In the genomic region with DNA sequence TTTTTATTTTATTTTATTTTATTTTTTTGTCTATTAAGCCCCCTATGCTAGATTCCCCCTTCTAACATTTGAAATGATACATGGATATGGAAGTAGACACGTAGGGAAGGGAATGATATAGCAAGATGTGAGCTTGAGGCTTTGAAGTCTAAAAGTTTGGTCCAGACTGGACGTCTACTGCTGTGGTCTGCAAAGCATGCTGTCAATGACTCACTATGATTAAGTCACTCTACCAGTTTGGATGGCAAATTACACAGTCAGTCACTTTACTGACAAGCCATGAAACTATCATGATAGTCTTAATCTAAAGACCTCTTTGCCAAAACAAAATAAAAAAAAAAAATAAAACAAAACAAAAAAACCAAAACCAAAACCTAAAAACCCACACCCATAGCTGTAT, we compare ENCODE assay signal across 26 mouse cellular contexts.
"Had no signal": no experiment of that assay in that cellular context is flagged by ENCODE, and none has a peak within 500 bp of the region (broad histone marks: within the 10 kb centered on the region; RNA-seq: fewer than 3 reads in every experiment).

No protein-coding gene starts in this region.

- H3K9ac ChIP-seq: embryonic facial prominence, embryonic 12.5 days; embryonic facial prominence, embryonic 13.5 days; embryonic facial prominence, embryonic 15.5 days; forebrain, embryonic 12.5 days; forebrain, embryonic 13.5 days; forebrain, embryonic 15.5 days; forebrain, postnatal 0 days had no signal

- H3K27me3 ChIP-seq: embryonic facial prominence, embryonic 12.5 days; embryonic facial prominence, embryonic 13.5 days; embryonic facial prominence, embryonic 15.5 days; forebrain, embryonic 12.5 days; forebrain, embryonic 13.5 days; forebrain, embryonic 15.5 days had no signal

- DNase-seq: cerebellum, adult 9-10 months; cerebellum, adult 9-11 months; cerebellum, postnatal 10 days; cerebellum, postnatal 14 days; cerebellum, postnatal 25 days; cerebellum, postnatal 36 days; embryo, embryonic 11 days; forebrain, postnatal 0 days; gastrocnemius, adult 2 months; gastrocnemius, postnatal 10 days; gastrocnemius, postnatal 14 days; gastrocnemius, postnatal 25 days; gastrocnemius, postnatal 36 days; heart, adult 18-20 months; heart, adult 2 months had no signal

- H3K36me3 ChIP-seq: embryonic facial prominence, embryonic 10.5 days; embryonic facial prominence, embryonic 12.5 days; embryonic facial prominence, embryonic 13.5 days; embryonic facial prominence, embryonic 15.5 days; forebrain, embryonic 10.5 days; forebrain, embryonic 12.5 days; forebrain, embryonic 15.5 days had no signal

- H3K4me3 ChIP-seq: embryonic facial prominence, embryonic 10.5 days; embryonic facial prominence, embryonic 12.5 days; embryonic facial prominence, embryonic 13.5 days; embryonic facial prominence, embryonic 15.5 days; erythroblast, embryonic 14.5 days; forebrain, embryonic 10.5 days; forebrain, embryonic 12.5 days; forebrain, embryonic 13.5 days; forebrain, embryonic 15.5 days; gastrocnemius, adult 2 months; heart, adult 2 months had no signal

- ATAC-seq: forebrain, embryonic 13.5 days; forebrain, embryonic 14.5 days; forebrain, embryonic 15.5 days; forebrain, embryonic 16.5 days; forebrain, postnatal 0 days had no signal

- H3K9me3 ChIP-seq: embryonic facial prominence, embryonic 10.5 days; embryonic facial prominence, embryonic 12.5 days; embryonic facial prominence, embryonic 13.5 days; embryonic facial prominence, embryonic 15.5 days; forebrain, embryonic 10.5 days; forebrain, embryonic 12.5 days; forebrain, embryonic 13.5 days; forebrain, embryonic 15.5 days had no signal

- H3K4me2 ChIP-seq: embryonic facial prominence, embryonic 12.5 days; embryonic facial prominence, embryonic 13.5 days; embryonic facial prominence, embryonic 15.5 days; forebrain, embryonic 12.5 days; forebrain, embryonic 13.5 days; forebrain, embryonic 15.5 days had no signal

- H3K27ac ChIP-seq: embryonic facial prominence, embryonic 10.5 days; embryonic facial prominence, embryonic 12.5 days; embryonic facial prominence, embryonic 13.5 days; embryonic facial prominence, embryonic 15.5 days; forebrain, embryonic 10.5 days; forebrain, embryonic 12.5 days; forebrain, embryonic 13.5 days; forebrain, embryonic 15.5 days; gastrocnemius, adult 2 months; heart, adult 2 months had no signal

- H3K4me1 ChIP-seq: embryonic facial prominence, embryonic 12.5 days; embryonic facial prominence, embryonic 13.5 days; embryonic facial prominence, embryonic 15.5 days; forebrain, embryonic 10.5 days; forebrain, embryonic 12.5 days; forebrain, embryonic 13.5 days; forebrain, embryonic 15.5 days had no signal
